Mouse (Mus musculus) kidney, postnatal 0 days (tissue): ENCODE results near the gene Cep78. TPM values are rescaled to one million over a fixed set of nuclear protein-coding genes. Genes with fewer than 3 reads are reported as not detected.

ENCODE experiments used
- ATAC-seq: fragments of 200-750 bp; cut with Nextera tagmentation; replicated peaks from 2 replicates; pipeline ENCODE4 v1.8.0; 2017; ENCODE audit warnings: low read depth, moderate number of reproducible peaks, moderate TSS enrichment, moderate library complexity; ENCODE audit not compliant: low FRiP score
- DNase-seq: peaks from one replicate; pipeline ENCODE4 v3.0.0-alpha.2; 2016; ENCODE audit warnings: low spot score
- H3K27ac ChIP-seq: fragments of 300-500 bp; sonication (generic); 2 replicates; pipeline ENCODE4 v1.5.1; 2014; ENCODE audit warnings: mild to moderate bottlenecking
- H3K27me3 ChIP-seq: fragments of 300-500 bp; sonication (generic); 2 replicates; pipeline ENCODE4 v1.6.1; 2014; ENCODE audit warnings: low read length, mixed read lengths; ENCODE audit not compliant: insufficient read depth
- H3K36me3 ChIP-seq: fragments of 300-500 bp; sonication (generic); 2 replicates; pipeline ENCODE4 v1.6.1; 2014; ENCODE audit warnings: low read length, mixed read lengths; ENCODE audit not compliant: insufficient read depth
- H3K4me1 ChIP-seq: fragments of 300-500 bp; sonication (generic); replicated peaks from 2 replicates; pipeline ENCODE4 v1.6.1; 2014; ENCODE audit warnings: antibody characterized with exemption, low read length, mixed read lengths; ENCODE audit not compliant: insufficient read depth
- H3K4me2 ChIP-seq: fragments of 300-500 bp; sonication (generic); 2 replicates; pipeline ENCODE4 v1.6.1; 2014; ENCODE audit warnings: mild to moderate bottlenecking, low read length, moderate library complexity, mixed read lengths
- H3K4me3 ChIP-seq: fragments of 300-500 bp; sonication (generic); replicated peaks from 2 replicates; pipeline ENCODE4 v1.5.1; 2014; ENCODE audit warnings: low read depth, low read length
- H3K9ac ChIP-seq: fragments of 300-500 bp; sonication (generic); 2 replicates; pipeline ENCODE4 v1.6.1; 2014; ENCODE audit warnings: low read depth, low read length
- H3K9me3 ChIP-seq: fragments of 300-500 bp; sonication (generic); replicated peaks from 2 replicates; pipeline ENCODE4 v1.6.1; 2016; ENCODE audit warnings: low read length, inconsistent platforms, mixed read lengths
- CTCF ChIP-seq: IDR thresholded peaks from 2 replicates; pipeline ENCODE4 v1.5.1; 2016; ENCODE audit warnings: antibody characterized with exemption, low read depth, mild to moderate bottlenecking, moderate library complexity
- WGBS: fragments of 180-500 bp; shearing (Covaris S2); extraction: QIAGEN DNeasy Blood & Tissue Kit; methylation state at CpG from one replicate; pipeline ENCODE4 v1.1.7; 2014; 5-methylcytosine and 5-hydroxymethylcytosine counted together
- polyA plus RNA-seq: library from polyadenylated mRNA; unstranded; fragments of >200 nt; fragmentation: Nextera tagmentation; extraction: Ambion mirVana; gene quantifications from 2 replicates; pipeline ENCODE4 v1.2.1, GENCODE M21; 2015

Cep78 gene
- polyA plus RNA-seq, 1 experiment from 2014 or later = 15.3 TPM

DNA sequence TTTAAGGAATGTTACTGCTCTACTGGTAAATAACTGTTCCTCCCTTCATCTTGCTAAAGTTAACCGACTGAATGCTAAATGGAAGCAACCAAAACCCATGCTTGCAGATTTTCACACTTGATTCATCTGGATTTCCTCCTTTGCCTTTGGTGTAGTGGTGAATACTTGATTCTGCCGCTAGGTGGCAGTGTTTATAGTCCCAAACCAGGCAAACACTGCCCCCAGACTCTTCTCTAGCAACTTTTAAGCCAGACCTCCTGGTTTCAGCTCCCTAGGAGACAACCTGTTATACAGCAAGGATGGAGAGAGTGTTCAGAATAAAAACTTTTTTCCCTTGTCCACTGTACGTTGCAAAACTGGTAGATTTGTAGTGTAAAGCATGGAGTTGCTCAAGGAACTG, 13.4 kb upstream of the Cep78 start:
- Histone ChIP-seq H3K27ac (no peak overlapping the region), H3K36me3 (no peaks in the 10 kb centered on the region), H3K27me3 (no peaks in the 10 kb centered on the region), H3K4me3 (no peak overlapping the region), H3K4me1 (no peaks in the 10 kb centered on the region), H3K9me3 (no peaks in the 10 kb centered on the region), H3K9ac (no peak overlapping the region), H3K4me2 (no peak overlapping the region)
- ATAC-seq (0 out of 2 replicates have a peak, but pooled peaks have one; percentile 25), DNase-seq (peak; percentile 91)
- 4% methylated on average over 3 of the region's 3 CpGs for WGBS
- TF ChIP-seq CTCF = peak; percentile 91

GRCm38 (mm10) chr19:15996901-15997564, 12.2 kb upstream of the Cep78 start:
- H3K27ac ChIP-seq = no peak overlapping the region
- no peak overlapping the region for H3K9ac ChIP-seq
- no peaks in the 10 kb centered on the region for H3K4me1 ChIP-seq
- H3K27me3 ChIP-seq = no peaks in the 10 kb centered on the region
- no peak for ATAC-seq
- peak; percentile 55 for DNase-seq
- H3K36me3 ChIP-seq = no peaks in the 10 kb centered on the region
- no peak for TF ChIP-seq CTCF
- WGBS = 46% methylated on average over 12 of the region's 12 CpGs
- H3K9me3 ChIP-seq = no peaks in the 10 kb centered on the region
- H3K4me2 ChIP-seq = peak overlapping the region; percentile 42
- H3K4me3 ChIP-seq = no peak overlapping the region

GRCm38 (mm10) chr19:15990102-15990501, 5.3 kb upstream of the Cep78 start:
- Histone ChIP-seq H3K9me3 (no peaks in the 10 kb centered on the region), H3K27me3 (no peaks in the 10 kb centered on the region), H3K36me3 (no peaks in the 10 kb centered on the region), H3K4me1 (no peaks in the 10 kb centered on the region), H3K4me3 (no peak overlapping the region), H3K9ac (no peak overlapping the region), H3K27ac (no peak overlapping the region), H3K4me2 (no peak overlapping the region)
- DNase-seq = no peak
- 86% methylated on average over 1 of the region's 1 CpGs for WGBS
- no peak for TF ChIP-seq CTCF
- ATAC-seq = no peak

DNA sequence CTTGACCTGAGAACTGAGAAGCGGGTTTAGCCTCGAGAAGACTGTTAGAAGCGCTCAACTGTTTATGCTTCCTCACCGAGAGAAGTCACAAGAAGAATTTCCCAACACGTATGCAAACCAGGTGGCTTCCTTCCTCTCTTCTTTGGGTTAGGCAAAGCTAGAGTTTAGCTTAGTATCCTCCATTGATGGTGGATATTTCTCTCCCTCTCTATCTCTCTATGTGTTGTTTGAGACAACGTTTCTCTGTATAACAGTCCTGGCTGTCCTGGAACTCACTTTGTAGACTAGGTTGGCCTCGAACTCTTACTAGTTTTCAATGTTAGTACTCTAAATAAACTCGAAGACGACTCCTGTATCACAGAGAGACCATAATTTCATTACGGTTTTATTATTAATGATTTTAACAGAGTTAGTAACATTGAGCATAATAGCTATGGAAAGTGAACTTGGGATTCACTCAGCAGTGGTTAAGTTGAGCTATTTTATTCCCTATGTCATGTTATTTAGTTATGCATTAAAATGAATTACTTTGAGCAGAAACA, 454 bp upstream of the Cep78 start:
- 27% methylated on average over 10 of the region's 10 CpGs for WGBS
- Histone ChIP-seq H3K4me2 (peak overlapping the region; percentile 92), H3K4me3 (peak overlapping the region; percentile 90), H3K27me3 (no peaks in the 10 kb centered on the region), H3K36me3 (no peaks in the 10 kb centered on the region), H3K27ac (no peak overlapping the region), H3K9ac (no peak overlapping the region), H3K9me3 (no peaks in the 10 kb centered on the region), H3K4me1 (no peaks in the 10 kb centered on the region)
- TF ChIP-seq CTCF = 0 out of 2 replicates have a peak, but pooled peaks have one; percentile 1
- ATAC-seq (no peak), DNase-seq (no peak)

- H3K36me3 ChIP-seq = no peaks in the 10 kb centered on the region
- peak overlapping the region; percentile 90 for H3K4me3 ChIP-seq
- TF ChIP-seq CTCF = no peak
- peak overlapping the region; percentile 80 for H3K9ac ChIP-seq
- no peaks in the 10 kb centered on the region for H3K9me3 ChIP-seq
- 58% methylated on average over 15 of the region's 15 CpGs for WGBS
- H3K4me2 ChIP-seq = peak overlapping the region; percentile 92
- H3K27ac ChIP-seq = no peak overlapping the region
- H3K27me3 ChIP-seq = no peaks in the 10 kb centered on the region
- H3K4me1 ChIP-seq = no peaks in the 10 kb centered on the region
- no peak for ATAC-seq
- DNase-seq = no peak
Observed at GRCm38 (mm10) chr19:15983739-15984344, 947 bp downstream of the Cep78 start.

DNA sequence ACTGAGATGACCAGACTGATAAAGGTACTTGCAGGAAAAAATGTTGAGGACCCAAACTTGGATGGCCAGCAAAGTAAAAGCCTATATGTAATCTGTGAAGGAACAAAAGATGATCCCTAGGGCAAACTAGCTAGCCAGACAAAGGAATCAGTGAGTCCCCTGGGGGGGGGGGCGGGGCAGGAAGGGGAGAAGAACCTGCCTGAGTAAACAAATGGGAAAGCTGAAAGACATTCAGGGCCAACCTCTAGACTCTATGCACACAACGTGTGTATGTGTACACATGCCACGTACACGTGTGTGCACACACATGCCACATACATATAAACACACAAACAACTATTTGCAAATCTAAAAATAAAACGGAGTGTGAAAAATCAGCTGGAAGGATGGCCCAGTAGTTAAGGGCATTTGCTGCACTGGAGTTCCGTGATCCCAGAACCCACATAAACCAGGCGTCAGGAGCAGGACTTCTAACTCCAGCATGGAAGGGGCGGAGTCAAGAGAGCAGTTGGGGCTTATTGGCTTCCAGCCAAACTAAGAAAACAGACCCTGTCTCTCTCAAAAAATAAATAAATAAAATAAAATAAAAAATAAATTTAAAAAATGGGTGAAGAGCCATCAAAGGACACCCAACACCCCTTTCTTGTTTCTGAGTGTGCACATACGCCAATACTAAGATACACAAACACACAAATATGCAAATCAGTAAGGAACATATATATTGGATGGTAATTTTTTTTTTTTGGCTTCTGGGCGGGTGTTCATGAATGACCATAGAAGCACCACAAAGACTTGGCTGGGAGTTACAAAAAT, 1.7 kb downstream of the Cep78 start:
- H3K4me3 ChIP-seq = no peak overlapping the region
- WGBS = 59% methylated on average over 10 of the region's 10 CpGs
- no peak overlapping the region for H3K4me2 ChIP-seq

More for the DNA sequence above, 1.7 kb downstream of the Cep78 start:
- H3K4me1 ChIP-seq = no peaks in the 10 kb centered on the region
- no peak for DNase-seq
- H3K36me3 ChIP-seq = no peaks in the 10 kb centered on the region
- no peaks in the 10 kb centered on the region for H3K9me3 ChIP-seq
- H3K27ac ChIP-seq = no peak overlapping the region
- H3K9ac ChIP-seq = no peak overlapping the region
- ATAC-seq = no peak
- no peak for TF ChIP-seq CTCF
- no peaks in the 10 kb centered on the region for H3K27me3 ChIP-seq
